Mouse (Mus musculus) neutrophil, adult 5-6 weeks (primary cell): ENCODE measurements around the gene Mettl7a3. TPM values are rescaled to one million over a fixed set of nuclear protein-coding genes. Genes with fewer than 3 reads are reported as not detected.
"Not testable (repeated sequence)": the region's sequence is repeated elsewhere in the genome, so short reads cannot be mapped to it uniquely, and the experiment has no call there.

ENCODE experiments used
- ATAC-seq: fragments of 151-379, 151-347 bp; 2 replicates; pipeline ENCODE4 v1.8.0; 2017; ENCODE audit warnings: mild to moderate bottlenecking, moderate TSS enrichment; ENCODE audit not compliant: insufficient number of reproducible peaks, poor library complexity, low FRiP score, severe bottlenecking; ENCODE audit errors: extremely low read depth
- total RNA-seq: library from RNA; stranded (forward); fragments of 200-1000 nt; gene quantifications from 2 replicates; pipeline ENCODE4 v1.2.3, GENCODE M21; 2017

Mettl7a3 gene
- total RNA-seq: not detected in 2 replicates

DNA sequence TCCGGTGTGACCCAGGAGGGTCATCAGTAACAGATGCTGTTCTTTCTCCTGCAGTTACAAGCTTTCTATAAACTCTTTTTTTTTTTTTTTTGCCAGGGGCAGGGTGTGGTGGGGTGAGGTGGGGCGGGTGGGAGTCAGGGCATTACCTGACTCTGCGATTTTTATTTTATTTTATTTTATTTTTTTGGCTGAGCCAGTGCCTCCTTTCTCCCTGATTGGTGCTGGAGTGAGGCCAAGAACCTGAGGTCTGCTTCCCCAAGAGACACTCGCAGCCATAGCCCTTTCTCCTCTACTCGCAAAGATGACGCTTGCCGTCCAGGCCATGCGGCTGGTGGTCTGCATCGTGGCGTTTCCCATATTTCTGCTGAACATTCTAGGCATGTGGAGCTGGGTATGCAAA lies at the start of gene Mettl7a3:
Gene Mettl7a3 (plus strand): TSS at position 301 of the 400 bp plus-strand sequence.
- no peak for ATAC-seq

DNA sequence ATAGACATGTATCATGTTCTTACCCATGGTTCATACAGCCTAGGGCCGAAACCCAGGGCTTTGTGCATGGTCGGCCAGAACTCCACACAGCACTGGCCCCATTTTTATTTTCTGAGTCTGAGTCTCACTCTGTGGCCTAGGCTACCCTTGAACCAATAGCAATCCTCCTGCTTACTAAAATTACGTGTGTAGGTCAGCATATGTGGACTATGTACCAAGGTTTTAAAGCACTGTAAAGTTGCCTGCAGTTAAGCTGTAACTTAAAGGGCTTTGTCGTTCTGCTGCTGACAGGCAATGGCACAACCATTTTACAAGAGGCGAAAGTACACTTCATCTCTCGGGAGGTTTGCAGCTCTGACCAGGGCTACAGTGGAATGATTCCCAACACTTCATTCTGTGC lies 45.7 kb upstream of the Mettl7a3 start:
- no peak for ATAC-seq

DNA sequence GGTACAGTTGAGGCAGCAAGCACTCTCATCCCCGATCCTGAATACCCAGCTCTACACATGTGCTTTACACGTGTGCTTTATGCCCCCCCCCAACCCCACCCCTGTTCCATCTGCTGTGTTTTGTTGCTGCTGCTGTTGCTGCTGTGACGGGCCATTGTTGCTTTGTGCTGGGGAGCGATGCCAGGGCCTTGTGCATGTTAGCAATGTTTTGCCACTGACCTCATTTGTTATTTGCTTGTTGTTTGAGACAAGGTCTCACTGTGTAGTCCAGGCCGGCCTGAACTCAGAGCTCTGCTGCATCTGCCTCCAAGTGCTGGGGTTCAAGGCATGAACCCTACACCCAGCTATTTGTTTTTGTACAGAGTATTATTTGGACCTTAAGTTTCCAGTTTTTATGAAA lies 43.9 kb upstream of the Mettl7a3 start:
- no peak for ATAC-seq

DNA sequence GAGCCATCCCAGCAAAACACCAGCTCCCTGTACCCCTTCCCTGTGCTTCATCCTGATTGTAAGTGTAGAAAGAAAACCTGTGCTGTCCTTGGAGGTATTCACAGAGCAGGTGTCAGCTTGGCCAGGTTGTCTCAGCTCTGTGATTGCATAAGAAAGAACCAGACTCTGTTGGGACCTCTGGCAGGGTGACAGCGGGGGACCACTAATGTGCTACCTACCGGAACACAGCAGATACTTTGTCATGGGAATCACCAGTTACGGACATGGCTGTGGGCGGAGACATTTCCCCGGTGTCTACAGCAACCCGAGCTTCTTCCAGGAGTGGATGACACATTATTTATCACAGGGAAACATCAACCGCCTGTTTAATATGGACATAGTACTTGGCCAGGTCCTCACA lies 42.4 kb upstream of the Mettl7a3 start:
- no peak for ATAC-seq

DNA sequence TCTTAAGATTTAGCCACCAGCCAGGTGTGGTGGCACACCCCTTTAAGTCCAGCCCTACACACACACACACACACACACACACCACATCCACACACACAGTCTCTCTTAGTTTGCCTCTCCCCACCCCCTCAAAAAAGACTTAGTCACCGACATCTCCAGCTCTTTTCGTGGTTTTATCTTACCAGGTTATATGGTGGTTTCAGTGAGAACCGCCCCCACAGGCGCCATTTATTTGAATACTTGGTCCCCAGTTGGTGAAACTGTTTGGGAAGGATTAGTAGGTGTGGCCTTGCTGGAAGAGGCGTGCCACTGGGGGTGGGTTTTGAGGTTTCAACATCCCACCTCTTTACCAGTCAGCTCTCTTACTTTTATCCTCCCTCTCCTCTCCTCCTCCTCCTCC lies 36.9 kb upstream of the Mettl7a3 start:
- no peak for ATAC-seq

DNA sequence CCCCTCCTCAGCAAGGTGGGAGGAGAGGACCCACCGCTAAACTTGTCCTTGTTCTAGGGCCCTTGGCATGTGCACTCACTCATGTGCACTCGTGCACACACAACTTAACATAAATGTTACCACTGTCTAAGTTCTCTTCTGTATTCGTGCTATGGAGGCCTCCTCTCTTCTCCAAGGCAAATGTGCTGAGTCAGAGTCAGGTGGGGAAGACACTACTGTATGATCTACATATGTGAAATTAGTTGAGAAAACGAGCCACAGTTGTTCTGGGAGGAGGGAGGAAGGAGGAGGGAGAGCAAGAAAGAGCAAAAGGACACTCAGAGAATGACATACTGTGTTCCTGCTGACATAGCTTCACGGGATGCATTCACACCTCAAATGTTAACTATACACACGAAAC lies 34.2 kb upstream of the Mettl7a3 start:
- ATAC-seq: no peak

DNA sequence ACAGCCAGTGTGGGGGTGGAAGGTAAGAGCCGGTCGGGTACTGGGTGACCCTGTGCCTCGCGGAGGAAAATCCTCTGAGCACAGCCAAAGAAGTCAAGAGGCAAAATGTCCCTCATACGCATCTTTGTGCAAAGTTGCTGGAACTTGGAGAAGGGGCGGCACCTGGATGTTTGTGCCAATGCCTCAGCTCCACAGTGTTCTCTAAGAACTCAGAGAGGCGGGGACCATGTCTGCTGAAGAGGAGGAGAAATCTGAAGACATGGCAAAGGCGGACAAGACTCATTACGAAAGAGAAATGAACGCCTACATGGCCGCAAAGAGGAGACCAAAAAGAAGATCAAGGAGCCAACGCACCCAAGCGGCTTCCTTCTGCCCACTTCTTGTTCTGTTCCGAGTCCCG lies 33.2 kb upstream of the Mettl7a3 start:
- ATAC-seq: no peak

DNA sequence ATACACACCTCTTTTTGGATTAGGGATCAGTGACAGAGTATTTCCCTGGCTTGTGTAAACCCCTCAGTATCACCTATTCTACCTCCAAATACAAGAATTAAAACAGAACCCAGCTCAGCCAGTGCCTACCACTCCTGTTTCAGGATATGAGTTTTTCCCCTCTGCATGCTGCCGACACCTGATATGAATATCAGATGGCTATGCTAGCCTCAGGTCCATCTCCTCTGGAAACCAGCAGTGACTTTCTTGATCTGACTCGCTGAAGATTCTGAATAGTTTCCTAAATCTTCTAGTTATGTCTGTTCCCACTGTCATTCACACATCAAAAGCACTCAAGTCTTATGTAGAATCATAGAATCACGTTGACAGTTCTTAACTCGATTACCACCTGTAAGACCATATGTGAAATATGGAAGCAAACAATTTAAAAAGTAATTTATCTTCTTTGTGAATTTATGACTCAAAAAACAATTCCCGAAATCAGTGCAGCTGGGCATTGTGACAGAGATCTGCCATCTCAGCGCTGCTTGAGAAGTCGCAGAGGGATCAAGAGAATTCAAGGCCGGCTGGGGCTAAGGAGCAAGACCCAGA lies 31.2 kb upstream of the Mettl7a3 start:
- no peak for ATAC-seq

DNA sequence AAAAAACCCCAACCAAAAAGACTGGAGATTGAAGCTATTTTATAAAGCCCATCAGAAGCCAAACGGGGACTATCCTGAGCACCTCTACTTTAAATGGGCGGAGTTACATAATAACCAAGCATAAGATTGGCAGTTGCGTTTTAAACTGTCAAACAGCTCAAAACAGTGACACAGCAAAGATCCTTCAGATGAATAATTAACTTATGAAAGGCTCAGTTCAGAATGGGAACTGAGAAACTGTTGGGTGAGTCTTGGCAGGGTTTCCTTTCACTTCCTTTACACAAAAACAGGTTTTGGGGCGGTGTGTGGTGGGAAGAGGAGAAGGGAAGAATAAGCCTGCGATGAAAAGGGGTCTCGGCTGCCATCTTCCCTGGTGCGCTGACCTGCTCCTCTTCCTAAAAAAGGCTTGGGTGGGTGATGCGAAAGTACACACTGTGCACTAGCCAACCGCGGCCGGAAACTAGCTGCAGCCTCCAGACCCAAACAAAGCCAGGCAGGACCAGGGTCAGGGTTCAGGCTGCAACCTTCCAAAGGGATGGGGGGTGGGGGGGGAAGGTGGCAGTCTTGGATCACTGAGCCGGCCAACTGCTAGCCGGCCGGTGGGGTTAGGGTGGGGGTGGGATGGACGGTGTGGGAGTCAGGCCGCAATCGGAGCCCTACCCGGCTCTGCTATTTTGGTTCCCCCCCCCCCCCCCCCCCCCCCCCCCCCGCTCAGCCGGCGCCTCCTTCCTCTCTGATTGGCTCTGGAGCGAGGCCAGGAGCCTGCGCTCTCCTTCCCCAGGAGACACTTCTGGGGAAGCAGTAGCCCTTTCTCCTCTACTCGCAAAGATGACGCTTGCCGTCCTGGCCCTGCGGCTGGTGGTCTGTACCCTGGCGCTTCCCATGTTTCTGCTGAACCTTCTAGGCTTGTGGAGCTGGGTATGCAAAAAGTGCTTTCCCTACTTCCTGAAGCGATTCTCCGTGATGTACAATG lies 30.4 kb upstream of the Mettl7a3 start, which contains the start of gene Mettl7a1:
Gene Mettl7a1 (plus strand): TSS at position 122 of the 973 bp plus-strand sequence.
- ATAC-seq: peak; percentile 67

DNA sequence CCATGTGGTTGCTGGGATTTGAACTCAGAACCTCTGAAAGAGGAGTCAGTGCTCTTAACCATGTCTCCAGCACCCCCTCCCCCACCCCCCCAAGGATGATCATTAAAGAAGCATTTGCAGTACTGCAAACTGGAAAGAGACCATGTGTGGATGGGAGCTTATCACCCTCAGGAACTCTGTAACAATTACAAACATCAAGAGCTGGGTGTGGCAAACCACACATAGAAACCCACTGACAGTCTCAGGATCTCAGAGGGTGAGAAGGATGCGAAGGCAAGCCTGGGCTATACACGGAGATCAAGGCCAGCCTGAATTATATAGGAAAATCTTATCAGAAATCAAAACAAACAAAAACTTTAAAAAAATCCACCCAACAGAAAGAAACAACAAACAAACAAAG lies 28.5 kb upstream of the Mettl7a3 start:
- no peak for ATAC-seq

DNA sequence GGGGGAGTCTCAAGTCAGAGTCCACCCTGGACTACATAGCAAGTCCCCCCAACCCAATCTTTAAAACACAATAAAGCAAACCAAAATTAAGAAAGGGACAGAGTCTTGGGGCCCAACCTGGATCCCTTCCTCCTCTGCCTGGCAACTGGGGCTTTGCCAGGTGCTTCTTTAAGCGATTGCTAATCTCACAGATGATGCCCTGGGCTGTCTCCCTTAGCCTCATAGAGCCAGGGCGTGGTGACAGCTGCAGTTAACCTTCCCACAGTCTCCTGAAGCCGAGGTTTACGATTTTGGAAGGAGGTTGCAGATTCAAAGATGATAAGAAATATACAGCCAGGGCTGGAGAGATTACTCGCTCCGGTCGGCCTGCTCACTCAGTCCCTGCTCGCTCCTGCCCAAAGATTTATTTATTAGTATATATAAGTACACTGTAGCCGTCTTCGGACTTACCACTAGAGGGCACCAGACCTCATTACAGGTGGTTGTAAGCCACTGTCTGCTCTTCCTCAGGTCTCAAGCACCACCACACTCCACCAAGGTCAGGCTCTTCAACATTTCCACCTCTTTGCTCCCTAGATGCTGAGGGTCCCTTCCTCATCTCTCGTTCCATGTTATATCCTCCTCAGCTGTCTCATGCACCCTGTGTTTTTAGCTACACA lies 27.2 kb upstream of the Mettl7a3 start:
- peak; percentile 47; the same call in 1 of the 2 replicates for ATAC-seq

DNA sequence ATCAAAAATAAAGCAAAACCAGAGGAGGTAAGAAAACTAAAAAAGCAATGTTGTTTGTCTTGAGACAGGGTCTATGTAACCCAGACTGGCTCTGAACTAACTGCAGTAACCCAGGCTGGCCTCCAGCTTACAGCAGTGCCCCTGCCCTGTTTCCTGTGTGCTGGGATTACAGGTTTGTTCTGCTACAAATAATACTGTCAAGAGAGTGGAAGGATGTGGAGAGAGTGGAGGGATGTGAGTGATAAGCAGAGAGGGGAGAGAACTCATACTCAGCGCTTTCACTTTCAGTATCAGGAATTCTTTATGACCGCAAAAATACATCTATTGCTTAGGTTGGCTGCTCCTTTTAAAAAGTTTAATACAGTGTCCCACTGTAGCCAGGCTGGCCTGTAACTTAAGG lies 22.4 kb upstream of the Mettl7a3 start:
- no peak for ATAC-seq

DNA sequence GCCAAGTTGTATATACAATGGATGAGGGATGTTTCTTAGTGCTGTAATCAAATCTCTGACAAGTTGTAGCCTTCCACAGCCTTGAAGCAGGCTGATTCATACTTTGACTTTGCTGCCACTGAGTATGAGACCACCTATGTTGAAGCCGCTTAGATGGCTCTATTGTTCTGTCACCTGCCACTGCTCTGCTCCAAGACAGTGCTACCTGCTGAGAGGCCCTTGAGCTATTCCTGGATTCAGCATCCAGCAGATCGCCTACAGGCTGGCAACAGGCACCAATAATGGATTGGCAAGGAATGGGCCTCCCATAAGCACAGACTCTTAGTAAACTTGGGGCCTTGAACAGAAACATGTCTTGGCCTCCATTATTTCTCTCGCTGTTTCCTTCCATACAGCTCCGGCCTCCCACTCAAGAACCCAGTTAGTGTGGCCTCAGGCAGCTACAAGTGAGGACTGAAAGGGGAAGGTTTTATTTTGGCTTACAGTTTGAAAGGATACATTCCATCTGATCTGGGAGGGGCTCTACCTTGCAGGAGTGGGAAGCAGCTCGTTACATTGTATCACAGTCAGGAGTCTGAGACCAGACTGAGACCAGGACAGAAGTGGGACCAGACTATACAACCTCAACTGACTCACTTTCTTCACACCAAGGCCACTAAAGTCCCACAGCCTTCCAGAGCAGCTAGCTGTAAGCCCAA lies 20.1 kb upstream of the Mettl7a3 start:
- ATAC-seq: no peak

DNA sequence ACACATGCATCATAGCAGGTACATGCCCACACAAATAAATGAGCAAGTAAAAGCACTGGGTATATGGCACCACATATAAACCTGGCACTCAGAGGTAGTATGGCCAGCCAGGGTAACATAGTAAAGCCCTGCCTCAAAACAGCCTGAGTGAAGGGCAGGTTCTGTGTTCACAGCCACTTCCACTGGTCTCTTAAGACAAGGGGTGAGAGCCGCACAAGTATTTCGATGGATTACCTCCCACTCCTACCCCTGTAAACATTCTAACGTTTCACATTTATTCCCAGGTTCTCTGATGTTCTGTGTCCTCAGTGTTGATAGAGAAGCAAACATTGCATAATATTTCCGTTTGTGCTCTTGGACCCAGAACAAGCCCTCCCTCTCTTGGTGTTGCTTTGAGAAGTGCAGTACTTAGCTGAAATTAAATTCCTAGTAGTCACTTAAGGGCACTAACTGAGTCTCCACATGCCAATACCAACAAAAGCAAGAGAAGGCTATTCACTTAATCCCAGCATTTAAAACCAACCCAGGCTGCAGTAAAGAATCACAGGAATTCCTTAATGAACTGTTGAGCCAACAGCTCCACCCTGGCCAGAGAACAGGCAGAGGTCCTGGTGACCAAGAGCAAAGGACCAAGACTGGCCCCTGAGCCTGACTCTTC lies 16.6 kb upstream of the Mettl7a3 start:
- ATAC-seq: not testable (repeated sequence)

DNA sequence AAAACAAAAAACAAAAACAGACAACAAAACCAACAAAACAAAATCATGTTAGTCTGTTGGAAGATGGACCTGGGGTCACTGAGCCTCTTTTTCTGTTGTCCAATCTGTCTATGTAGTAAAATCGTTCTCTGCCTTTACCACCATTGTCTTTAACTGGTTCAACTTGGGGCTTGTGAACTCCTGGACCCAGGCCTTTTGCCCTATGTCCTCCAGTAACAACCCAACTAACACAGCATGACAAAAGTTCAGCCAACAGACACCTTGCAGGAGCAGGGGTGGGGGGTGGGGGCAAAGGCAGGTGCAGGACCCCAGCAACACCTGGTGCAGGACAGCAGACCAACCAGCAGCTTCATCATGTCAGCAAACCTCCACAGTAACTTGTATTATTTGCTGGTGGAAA lies 14.8 kb upstream of the Mettl7a3 start:
- ATAC-seq: no peak

DNA sequence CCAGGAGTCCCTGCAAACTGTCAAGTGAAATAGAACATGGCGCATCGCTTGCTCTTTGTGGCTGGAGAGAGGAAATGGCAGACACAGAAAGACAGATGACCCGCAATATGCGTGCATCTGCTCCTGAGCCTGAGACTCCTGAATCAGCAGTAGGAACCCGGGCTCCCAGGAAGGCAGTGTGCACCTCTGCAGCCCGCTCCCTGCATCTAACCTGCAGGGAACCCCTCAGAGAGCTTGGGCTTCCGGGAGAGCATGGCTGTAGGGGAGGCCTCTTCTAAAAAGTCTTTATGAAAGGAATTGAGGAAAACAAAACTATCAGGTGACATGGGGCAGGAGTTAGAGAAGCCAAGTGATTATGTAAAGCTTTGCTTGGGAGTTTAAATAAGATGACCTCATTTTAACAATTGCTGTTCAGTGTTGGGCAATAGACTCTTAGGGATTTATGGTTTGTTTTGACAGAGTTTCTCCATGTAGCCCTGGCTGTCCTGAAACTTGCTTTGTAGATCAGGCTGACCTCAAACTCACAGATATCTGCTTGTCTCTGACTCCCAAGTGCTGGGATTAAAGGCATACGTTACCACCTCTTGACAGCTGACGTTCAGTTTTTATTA lies 14.3 kb upstream of the Mettl7a3 start:
- ATAC-seq: no peak

DNA sequence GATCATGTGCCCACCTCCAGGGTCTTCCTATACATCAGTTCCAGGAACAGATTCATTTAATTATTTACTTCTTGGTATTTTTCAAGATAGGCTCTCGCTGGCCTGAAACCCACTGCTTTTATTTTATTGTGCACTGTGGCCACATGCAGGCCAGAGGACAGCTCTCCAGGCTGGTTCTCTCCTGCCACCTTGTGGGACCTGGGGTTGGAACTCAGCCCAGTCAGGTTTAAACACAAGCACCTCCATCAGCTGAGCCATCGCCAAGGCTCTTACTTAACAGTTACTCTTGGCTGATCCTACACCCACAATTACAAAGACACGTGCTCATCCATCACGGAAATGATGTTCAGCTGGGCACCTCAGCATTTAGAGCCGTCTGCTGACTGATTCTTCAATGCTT lies 13.6 kb upstream of the Mettl7a3 start:
- no peak for ATAC-seq

DNA sequence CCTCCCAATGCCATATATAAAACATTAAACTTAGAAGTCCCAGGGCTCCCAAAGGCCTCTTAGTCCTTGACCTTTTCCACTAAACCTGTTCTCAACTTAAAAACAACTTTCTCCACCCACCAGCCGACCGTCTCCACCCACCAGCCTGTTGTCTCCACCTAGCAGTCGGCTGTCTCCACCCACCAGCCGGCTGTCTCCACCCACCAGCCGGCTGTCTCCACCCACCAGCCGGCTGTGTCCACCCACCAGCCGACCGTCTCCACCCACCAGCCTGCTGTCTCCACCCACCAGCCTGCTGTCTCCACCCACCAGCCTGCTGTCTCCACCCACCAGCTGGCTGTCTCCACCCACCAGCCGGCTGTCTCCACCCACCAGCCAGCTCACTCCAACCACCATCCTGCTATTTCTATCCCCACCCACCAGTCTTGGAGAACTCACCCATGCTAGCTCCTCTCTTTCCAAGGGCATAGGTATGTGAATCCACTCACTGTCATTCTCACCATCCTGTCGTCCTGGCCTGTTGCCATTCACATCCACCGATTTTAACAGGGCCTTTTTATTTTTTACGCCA lies 10.6 kb upstream of the Mettl7a3 start:
- ATAC-seq: no peak
